Mouse (Mus musculus): ENCODE results near the gene Gm4981.
"Not testable (repeated sequence)": the region's sequence is repeated elsewhere in the genome, so short reads cannot be mapped to it uniquely, and the experiment has no call there.

DNA sequence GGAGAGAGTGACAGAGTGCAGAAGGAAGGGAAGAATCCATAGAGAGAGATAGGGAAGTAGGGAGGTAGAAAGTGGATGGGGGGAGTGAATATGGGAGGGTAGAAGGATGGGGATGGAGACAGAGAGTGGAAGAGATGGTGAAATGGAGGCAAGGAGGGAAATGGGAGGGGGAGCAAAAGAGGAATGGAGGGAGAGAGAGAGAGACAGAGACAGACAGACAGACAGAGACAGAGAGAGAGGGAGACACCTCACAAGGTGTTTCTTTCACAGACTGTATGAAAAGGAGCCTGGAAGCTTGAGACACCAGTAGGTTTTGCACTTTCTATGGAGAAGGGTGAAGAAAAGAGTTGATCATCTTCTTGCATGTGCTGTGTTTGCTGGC, 2.8 kb downstream of the Gm4981 start:
- not testable (repeated sequence) for TF ChIP-seq CTCF (IDR thresholded peaks at IDR 0.05; ENCODE audit: extremely low read depth, insufficient read depth, insufficient read length, insufficient replicate concordance); POLR2A (IDR thresholded peaks at IDR 0.05; ENCODE audit: low read depth, low read length)
